Mouse (Mus musculus) olfactory bulb, adult 2 months (tissue): ENCODE measurements around the gene Etv4.

Source experiments
- CTCF ChIP-seq: fragments of 200-500 bp; IDR thresholded peaks from 2 replicates; pipeline ENCODE4 v1.5.1; 2012; ENCODE audit warnings: low read depth, mild to moderate bottlenecking, low read length, moderate library complexity; ENCODE audit not compliant: insufficient read depth
- POLR2A ChIP-seq: fragments of 200-500 bp; IDR thresholded peaks from 2 replicates; pipeline ENCODE4 v1.6.1; 2012; ENCODE audit warnings: mild to moderate bottlenecking, low read depth, low read length, moderate library complexity; ENCODE audit not compliant: insufficient read depth

- TF ChIP-seq CTCF (no peak), POLR2A (no peak)
These were observed 55.9 kb downstream of the Etv4 start for GRCm38 (mm10) chr11:101729308-101729707.
